Mouse (Mus musculus) liver, embryonic 13.5 days (tissue): ENCODE data around the gene Cisd3. TPM values are rescaled to one million over a fixed set of nuclear protein-coding genes. Genes with fewer than 3 reads are reported as not detected.

Experiments used
- ATAC-seq: fragments of 200-750 bp; cut with Nextera tagmentation; 2 replicates; pipeline ENCODE4 v1.8.0; 2017; ENCODE audit warnings: low read depth, mild to moderate bottlenecking, moderate number of reproducible peaks, moderate library complexity
- DNase-seq: peaks from one replicate; pipeline ENCODE4 v3.0.0; 2022
- H3K27ac ChIP-seq: fragments of 300-500 bp; sonication (generic); 2 replicates; pipeline ENCODE4 v1.5.1; 2015; ENCODE audit warnings: moderate library complexity, mild to moderate bottlenecking, inconsistent platforms
- H3K27me3 ChIP-seq: fragments of 300-500 bp; sonication (generic); 2 replicates; pipeline ENCODE4 v1.6.1; 2015; ENCODE audit warnings: mild to moderate bottlenecking, inconsistent platforms
- H3K36me3 ChIP-seq: fragments of 300-500 bp; sonication (generic); 2 replicates; pipeline ENCODE4 v1.6.1; 2015; ENCODE audit warnings: mild to moderate bottlenecking, inconsistent platforms
- H3K4me1 ChIP-seq: fragments of 300-500 bp; sonication (generic); replicated peaks from 2 replicates; pipeline ENCODE4 v1.6.1; 2015; ENCODE audit warnings: inconsistent platforms
- H3K4me2 ChIP-seq: fragments of 300-500 bp; sonication (generic); 2 replicates; pipeline ENCODE4 v1.6.1; 2015; ENCODE audit warnings: inconsistent platforms, mild to moderate bottlenecking, moderate library complexity
- H3K4me3 ChIP-seq: fragments of 300-500 bp; sonication (generic); replicated peaks from 2 replicates; pipeline ENCODE4 v1.5.1; 2015; ENCODE audit warnings: mild to moderate bottlenecking, inconsistent platforms
- H3K9ac ChIP-seq: fragments of 300-500 bp; sonication (generic); 2 replicates; pipeline ENCODE4 v1.6.1; 2015; ENCODE audit warnings: mild to moderate bottlenecking, inconsistent platforms
- H3K9me3 ChIP-seq: fragments of 300-500 bp; sonication (generic); replicated peaks from 2 replicates; pipeline ENCODE4 v1.6.1; 2016; ENCODE audit warnings: inconsistent platforms
- WGBS: fragments of 180-500 bp; shearing (Covaris S2); methylation state at CpG from one replicate; pipeline ENCODE4 v1.1.7; 2015; ENCODE audit not compliant: insufficient replicate concordance; 5-methylcytosine and 5-hydroxymethylcytosine counted together
- polyA plus RNA-seq: library from polyadenylated mRNA; unstranded; fragments of >200 nt; fragmentation: Nextera tagmentation; extraction: Ambion mirVana; gene quantifications from 2 replicates; pipeline ENCODE4 v1.2.1, GENCODE M21; 2015

The Cisd3 gene
- polyA plus RNA-seq, 1 experiment from 2014 or later = 13.3 TPM

DNA sequence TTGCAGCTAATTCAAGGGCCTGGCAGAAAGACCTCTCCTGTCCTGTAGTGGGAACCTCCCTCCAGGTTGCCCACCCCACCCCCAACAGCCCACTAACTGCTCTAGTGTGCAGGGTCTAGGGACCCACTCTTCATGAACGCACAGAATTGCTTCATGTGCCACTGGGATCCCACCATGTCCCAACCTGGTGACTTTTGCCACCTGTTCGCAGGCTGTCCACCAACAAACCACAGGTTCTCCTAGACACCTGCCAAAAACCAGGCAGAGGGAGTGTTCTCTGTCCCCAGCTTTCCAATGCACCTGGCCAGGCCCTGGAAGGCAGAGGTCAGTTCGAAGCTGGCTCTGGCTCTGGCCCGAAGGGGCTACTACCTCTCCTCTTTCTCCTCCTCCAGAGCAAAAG lies 8.8 kb downstream of the Cisd3 start:
- H3K4me2 ChIP-seq = no peak overlapping the region

DNA sequence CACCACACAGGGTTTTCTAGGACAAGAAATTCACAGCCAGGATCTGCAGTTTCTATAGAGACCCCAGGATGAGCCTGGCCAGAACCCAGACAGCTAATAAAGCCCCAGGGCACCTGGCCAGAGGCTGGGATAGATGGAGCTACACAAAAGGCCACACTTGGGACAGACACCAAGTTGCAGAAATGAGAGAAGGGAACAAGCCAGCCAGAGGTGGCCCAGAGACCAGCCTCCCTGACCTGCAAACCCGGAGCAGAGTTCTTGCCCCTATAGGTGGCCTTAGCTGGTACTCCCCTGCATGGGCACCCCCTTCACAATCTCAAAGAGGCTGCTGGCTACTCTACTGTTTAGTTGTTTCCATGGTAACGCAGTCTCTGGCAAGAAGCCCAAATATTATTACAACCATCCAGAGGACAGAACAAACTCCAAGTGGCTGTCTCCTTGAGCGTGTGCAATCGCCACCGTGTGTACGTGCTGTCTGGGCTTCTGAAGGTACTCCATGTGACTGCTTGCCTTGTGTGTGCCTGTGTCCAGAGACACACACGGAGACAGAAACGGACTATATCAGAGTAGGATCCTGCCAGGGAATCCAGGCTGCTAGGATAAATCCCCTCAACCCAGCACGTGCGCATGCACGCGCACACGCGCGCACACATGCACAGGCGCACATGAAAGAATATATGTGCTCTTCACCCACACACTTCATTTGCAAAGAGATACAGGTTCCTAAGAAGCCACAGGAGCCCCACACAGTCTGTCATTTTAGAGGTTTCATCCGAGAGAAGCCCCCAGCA lies 9.5 kb downstream of the Cisd3 start:
- WGBS = 79% methylated on average over 17 of the region's 17 CpGs
- H3K27me3 ChIP-seq = peaks cover 31% of the 10 kb centered on the region
- DNase-seq (no peak), ATAC-seq (no peak)
- H3K9me3 ChIP-seq = no peaks in the 10 kb centered on the region
- H3K27ac ChIP-seq = no peak overlapping the region; the same call in 1 of the 2 replicates
- H3K36me3 ChIP-seq = peaks cover 9% of the 10 kb centered on the region; the same call in 1 of the 2 replicates
- peaks cover 45% of the 10 kb centered on the region for H3K4me1 ChIP-seq
- H3K4me2 ChIP-seq = no peak overlapping the region
- no peak overlapping the region for H3K4me3 ChIP-seq
- no peak overlapping the region for H3K9ac ChIP-seq

More for the DNA sequence above, 8.8 kb downstream of the Cisd3 start:
- Histone ChIP-seq H3K27ac (no peak overlapping the region), H3K36me3 (peaks cover 10% of the 10 kb centered on the region; the same call in 1 of the 2 replicates), H3K27me3 (peaks cover 24% of the 10 kb centered on the region), H3K9me3 (no peaks in the 10 kb centered on the region), H3K4me3 (no peak overlapping the region), H3K4me1 (peaks cover 40% of the 10 kb centered on the region), H3K9ac (no peak overlapping the region)
- 78% methylated on average over 4 of the region's 4 CpGs for WGBS
- DNase-seq (no peak), ATAC-seq (no peak)

DNA sequence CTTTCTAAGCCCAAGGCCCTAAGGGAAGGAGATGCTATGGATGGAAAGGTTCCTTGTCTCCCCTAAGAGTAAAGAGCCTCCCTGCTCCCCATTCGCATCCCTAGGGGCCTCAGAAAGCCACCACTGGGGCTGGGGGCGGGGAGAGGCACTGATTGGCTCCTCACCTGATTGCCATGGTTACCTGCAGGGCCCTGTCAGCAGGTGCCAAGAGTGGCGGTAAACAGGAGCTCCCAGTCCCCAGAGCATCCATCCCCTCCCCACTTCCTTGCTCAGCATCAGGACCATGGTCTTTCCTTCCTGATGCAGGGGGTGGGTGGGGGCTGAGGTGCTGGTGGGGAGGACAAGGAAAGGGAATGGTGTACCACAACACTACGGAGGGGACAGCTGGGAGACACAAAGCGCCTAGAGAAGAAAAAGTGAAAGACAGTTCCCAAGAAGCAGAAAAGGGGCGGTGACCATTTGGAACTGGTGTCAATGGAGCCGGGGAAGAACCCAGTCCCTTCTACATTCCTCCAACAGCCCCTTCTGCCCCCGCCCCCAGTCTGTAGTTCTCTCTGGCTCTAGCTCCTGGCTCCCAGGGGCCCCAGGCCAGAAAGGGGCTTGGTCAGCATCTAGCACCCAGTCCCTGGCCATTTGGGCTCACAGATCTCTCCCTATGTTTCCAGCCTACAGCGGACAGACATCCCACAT lies 10.2 kb downstream of the Cisd3 start:
- peaks cover 53% of the 10 kb centered on the region for H3K4me1 ChIP-seq
- ATAC-seq = no peak
- no peak overlapping the region for H3K4me2 ChIP-seq
- no peak overlapping the region; the same call in 1 of the 2 replicates for H3K27ac ChIP-seq
- WGBS = 62% methylated on average over 9 of the region's 9 CpGs
- no peak for DNase-seq
- no peak overlapping the region for H3K4me3 ChIP-seq
- H3K9ac ChIP-seq = no peak overlapping the region
- 0 out of 2 replicates have a peak, but pooled peaks cover 2% of the 10 kb centered on the region for H3K36me3 ChIP-seq
- peaks cover 38% of the 10 kb centered on the region for H3K27me3 ChIP-seq
- no peaks in the 10 kb centered on the region for H3K9me3 ChIP-seq

DNA sequence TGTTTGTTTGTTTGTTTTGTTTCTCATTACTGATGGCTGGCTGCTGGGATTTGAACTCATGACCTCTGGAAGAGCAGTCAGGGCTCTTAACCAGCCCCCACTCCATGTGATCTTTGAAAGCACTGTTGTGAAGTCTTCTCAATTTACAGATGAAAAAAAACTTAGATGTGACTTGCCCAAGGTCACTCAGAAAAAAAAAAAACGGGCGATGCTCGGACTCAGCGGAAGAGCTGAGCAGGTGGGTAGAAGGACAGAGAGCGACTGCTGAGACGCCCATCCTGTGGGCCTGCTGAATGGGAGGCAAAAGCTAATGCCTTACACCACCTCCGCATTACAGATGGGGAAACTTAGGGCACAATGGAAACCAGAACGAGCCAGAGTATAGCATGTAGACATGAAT lies 11.0 kb downstream of the Cisd3 start:
- no peak for ATAC-seq
- Histone ChIP-seq H3K9me3 (no peaks in the 10 kb centered on the region), H3K9ac (no peak overlapping the region), H3K27me3 (peaks cover 46% of the 10 kb centered on the region), H3K4me1 (peaks cover 61% of the 10 kb centered on the region), H3K36me3 (0 out of 2 replicates have a peak, but pooled peaks cover 2% of the 10 kb centered on the region), H3K27ac (no peak overlapping the region), H3K4me3 (no peak overlapping the region), H3K4me2 (no peak overlapping the region)
- no peak for DNase-seq
- 79% methylated on average over 8 of the region's 8 CpGs for WGBS

DNA sequence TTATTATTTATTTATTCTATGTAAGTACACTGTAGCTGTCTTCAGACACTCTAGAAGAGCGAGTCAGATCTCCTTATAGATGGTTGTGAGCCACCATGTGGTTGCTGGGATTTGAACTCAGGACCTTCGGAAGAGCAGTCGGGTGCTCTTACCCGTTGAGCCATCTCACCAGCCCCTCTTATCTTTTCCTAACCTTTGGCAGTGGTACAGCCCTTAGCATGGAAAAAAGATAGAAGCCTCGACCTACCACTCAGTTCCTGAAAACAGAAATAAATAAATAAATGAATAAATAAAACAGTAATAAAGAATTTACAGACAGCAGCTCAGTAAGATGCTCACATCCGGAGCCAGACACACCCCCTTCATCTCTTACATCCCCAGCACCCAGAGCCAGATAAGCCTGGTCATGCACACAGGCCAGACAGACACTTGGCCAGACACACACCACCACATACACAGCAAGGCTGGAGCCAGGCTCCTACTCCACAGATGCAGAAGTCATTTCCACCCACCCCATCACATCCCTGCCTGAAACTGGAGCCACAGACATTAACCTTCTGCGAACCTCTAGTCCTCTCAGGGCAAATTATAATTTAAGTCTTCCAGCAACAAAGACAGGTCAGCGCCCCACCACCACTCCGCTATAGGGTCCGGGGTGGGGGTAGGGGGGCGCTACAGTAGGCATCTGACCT lies 11.7 kb downstream of the Cisd3 start:
- no peak for DNase-seq
- Histone ChIP-seq H3K4me3 (peak overlapping the region; percentile 66), H3K4me2 (peak overlapping the region; percentile 85), H3K9me3 (no peaks in the 10 kb centered on the region), H3K27ac (no peak overlapping the region), H3K27me3 (peaks cover 53% of the 10 kb centered on the region), H3K9ac (no peak overlapping the region), H3K36me3 (no peaks in the 10 kb centered on the region), H3K4me1 (peaks cover 67% of the 10 kb centered on the region)
- WGBS = 64% methylated on average over 11 of the region's 11 CpGs
- ATAC-seq = no peak

DNA sequence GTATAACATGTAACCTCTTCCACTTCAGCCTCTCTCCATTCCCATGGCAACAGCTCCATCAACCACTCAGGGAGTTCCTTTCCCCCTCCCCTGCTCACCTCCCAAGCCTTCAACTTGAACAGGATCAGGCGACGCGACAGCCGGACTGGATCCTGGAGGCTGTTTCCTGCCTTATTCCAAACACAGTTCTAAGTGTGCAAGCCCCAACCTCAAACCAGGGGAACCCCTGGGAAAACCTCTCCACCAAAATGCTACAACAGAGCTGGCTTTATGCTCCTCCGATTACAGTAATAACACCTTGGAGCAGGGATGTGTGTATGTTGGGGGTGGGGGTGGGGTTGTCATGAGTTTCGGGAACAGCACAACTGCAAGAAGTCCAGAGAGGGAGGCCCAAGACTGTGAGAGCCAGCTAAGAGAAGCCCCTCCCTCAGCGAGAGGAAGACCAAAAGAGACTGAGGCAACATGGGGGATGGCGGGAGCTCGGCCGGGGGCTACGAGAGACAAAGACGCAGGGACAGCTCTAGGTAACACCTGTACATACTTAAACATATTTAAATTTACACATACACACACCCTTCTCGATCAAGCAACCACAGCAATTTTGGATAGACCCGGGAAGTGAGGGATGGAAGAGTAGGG lies 12.4 kb downstream of the Cisd3 start:
- Histone ChIP-seq H3K9ac (peak overlapping the region; percentile 68), H3K4me1 (peaks cover 67% of the 10 kb centered on the region), H3K9me3 (no peaks in the 10 kb centered on the region), H3K4me2 (peak overlapping the region; percentile 85), H3K27ac (no peak overlapping the region), H3K4me3 (peak overlapping the region; percentile 66), H3K27me3 (peaks cover 55% of the 10 kb centered on the region), H3K36me3 (no peaks in the 10 kb centered on the region)
- no peak for ATAC-seq
- no peak for DNase-seq
- WGBS = 29% methylated on average over 14 of the region's 14 CpGs

DNA sequence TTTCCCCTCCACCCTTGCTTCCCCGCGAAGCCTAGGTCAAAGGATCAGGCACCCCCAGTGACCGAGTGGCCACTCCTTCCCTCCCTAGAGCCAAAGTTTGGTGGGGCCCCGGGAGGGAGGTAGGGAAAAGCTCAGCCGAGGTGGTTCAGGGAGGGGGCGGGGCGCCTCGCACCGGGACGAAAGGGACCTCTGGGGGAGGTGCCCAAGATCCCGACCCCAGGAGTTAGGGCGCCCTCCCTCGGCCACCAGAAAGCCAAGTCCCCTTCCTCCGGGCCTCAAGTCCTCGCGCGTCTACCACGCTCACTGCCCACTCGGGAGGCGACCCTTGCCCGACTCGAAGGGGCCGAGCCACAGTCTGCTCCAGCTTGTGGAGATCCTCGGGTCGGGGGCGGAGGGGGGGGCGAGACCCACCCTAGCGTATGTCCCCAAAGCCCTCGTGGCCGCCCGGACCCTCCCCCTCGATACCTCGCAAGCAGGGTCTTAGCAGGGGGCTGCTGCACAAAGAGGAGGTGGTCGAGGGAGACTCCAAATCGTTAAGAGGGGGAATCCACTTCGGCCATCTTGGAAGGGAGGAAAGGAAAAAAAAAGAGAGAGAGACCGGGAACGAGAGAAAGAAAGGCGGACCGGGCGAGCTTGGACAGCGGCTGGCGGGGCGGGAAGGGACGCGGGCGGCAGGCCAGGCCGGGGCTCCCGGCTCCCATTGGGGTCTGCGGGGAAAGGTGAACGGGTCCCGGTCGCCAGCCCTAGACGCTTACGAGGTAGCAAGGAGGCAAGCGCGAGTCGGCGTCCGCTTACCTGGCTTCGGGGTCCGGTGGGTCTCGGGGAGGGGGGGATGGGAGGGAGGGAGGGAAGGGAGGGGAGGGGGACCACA lies 13.3 kb downstream of the Cisd3 start:
- Histone ChIP-seq H3K9ac (peak overlapping the region; percentile 68), H3K4me2 (peak overlapping the region; percentile 85), H3K4me3 (peak overlapping the region; percentile 66), H3K4me1 (peaks cover 69% of the 10 kb centered on the region), H3K27me3 (peaks cover 55% of the 10 kb centered on the region), H3K9me3 (no peaks in the 10 kb centered on the region), H3K27ac (peak overlapping the region; percentile 53), H3K36me3 (no peaks in the 10 kb centered on the region)
- ATAC-seq (no peak), DNase-seq (no peak)
- under 1% methylated on average over 61 of the region's 63 CpGs for WGBS

DNA sequence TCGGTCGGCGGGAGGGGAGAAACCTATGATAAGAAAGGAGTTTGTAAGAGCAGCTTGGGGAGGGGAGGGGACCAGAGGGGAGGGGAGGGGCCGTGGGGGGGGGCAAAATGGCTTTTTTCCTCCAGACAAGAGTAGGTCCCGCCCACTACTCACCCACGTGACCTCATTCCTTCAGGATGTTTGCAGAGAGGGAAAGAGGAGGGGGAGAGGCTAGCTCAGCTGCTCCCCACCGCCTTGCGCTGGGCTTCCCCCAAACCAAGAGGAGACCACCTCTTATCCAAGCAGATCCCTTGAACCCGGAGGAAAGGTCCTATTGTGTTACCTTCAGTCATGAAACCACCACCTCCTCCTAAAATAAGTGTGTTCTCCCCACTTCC lies 14.0 kb downstream of the Cisd3 start:
- Histone ChIP-seq H3K27ac (peak overlapping the region; percentile 65), H3K4me3 (peak overlapping the region; percentile 66), H3K36me3 (0 out of 2 replicates have a peak, but pooled peaks cover under 1% of the 10 kb centered on the region), H3K4me1 (peaks cover 72% of the 10 kb centered on the region), H3K27me3 (peaks cover 55% of the 10 kb centered on the region), H3K4me2 (peak overlapping the region; percentile 85), H3K9me3 (no peaks in the 10 kb centered on the region), H3K9ac (peak overlapping the region; percentile 46)
- ATAC-seq = no peak
- 0% methylated on average over 9 of the region's 9 CpGs for WGBS
- no peak for DNase-seq

DNA sequence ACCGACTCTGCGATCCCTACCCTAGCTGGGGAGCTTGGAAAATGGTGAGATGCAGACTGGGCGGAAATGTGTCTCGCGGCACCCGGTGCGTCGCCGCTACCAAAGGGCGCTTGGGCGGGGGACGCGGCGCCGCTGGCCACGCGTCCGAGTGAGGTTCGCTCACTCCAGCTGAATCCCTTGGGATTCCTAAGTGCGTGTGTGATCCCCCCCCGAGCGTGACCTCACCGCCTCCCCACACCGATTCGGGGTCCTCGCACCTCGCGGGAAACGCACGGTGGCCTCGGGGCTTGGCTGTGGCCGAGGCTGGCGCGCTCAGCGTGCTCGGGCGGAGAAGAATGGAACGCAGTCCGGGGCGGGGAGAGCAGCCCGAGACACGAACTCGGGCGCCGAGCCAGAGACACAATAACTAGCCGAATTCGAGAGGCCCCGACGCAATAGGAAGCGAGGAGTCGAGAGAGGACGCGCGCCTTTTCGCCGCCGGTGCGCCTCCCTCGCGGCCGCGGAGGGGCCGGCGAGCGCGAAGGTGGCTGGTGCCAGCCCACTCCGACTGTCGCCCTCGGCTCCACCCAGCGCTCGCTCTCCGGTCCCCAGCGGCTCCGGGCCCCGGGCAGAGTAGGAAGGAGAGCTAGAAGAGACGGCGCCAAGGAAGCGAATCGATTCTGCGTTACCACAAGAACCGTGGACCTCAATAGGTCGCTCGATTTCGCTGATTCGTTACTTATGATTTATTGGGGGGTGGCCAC lies 14.5 kb downstream of the Cisd3 start, which contains the start of gene Pcgf2:
TSS of gene Pcgf2 (minus strand) at position 495 of the 743 bp plus-strand sequence.
- Histone ChIP-seq H3K9me3 (no peaks in the 10 kb centered on the region), H3K4me2 (peak within 1 kb of the TSS; percentile 85), H3K36me3 (0 out of 2 replicates have a peak, but pooled peaks cover 5% of the 10 kb centered on the region), H3K27me3 (peaks cover 55% of the 10 kb centered on the region), H3K4me3 (peak within 1 kb of the TSS; percentile 66), H3K4me1 (peaks cover 73% of the 10 kb centered on the region), H3K9ac (peak within 1 kb of the TSS; percentile 68), H3K27ac (peak within 1 kb of the TSS; percentile 65)
- DNase-seq (no peak), ATAC-seq (no peak)
- WGBS = under 1% methylated on average over 85 of the region's 85 CpGs
